Mouse (Mus musculus) natural killer cell, adult 2 months (primary cell): ENCODE results near the gene Tecpr2.
"Not testable (repeated sequence)": the region's sequence is repeated elsewhere in the genome, so short reads cannot be mapped to it uniquely, and the experiment has no call there.

Experiments
- DNase-seq, 2 experiments: peaks; one replicate each; pipeline ENCODE4 v3.0.0; 2022; ENCODE audit warnings: low spot score in 2 of 2

Tecpr2 gene

DNA sequence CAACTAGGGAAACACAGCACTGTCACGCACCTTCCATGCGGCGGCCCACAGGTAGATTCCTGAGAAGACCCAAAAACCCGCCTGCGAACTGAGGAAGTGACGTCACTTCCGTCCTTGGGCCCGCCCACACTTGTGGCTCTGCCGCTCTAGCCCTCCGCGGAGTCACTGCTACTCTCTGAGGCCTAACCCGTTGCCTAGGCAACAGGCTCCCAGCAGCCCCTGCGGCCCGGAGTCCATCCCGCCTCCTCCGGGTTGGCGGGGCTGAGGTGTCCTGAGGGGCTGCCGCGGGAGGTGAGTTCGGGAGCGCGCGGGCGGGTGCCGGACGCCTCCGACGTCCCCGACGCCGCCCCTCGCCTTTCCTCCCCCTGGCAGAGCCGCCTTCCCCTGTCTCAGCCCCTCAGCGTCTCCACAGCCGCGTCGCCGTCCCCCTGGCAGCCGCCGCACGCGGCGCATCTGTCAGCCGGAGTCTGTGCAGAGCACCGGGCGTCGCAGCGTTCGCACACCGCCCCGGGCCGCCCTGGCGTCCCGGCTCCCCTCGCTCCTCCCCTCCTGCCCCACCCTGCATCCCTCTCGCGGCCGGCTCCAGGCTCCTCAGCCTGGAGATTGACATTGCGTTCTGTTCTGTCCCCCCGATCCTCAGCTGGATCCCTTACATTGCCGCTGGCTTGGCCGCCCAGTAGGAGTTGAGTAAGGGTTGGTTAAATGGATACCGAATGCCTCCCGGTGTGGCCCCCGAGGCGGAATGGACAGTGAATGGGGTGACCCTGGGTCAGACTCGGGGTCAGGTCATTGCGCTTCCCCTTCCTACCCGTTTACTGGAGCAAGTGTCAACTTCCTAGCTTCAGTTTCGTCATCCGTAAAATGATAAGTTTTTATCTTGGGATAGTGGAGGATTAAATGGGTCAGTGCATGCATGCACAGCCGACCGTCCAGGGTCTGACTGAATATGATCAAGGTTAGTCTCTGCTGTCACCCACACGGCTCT, at the start of gene Tecpr2, which contains the start of gene Cinp:
Gene Tecpr2 (plus strand): TSS at position 229 of the 985 bp plus-strand sequence.
Gene Cinp (minus strand): TSS at position 110 of the 985 bp plus-strand sequence.
- peak; percentile 95 to 96 for DNase-seq

DNA sequence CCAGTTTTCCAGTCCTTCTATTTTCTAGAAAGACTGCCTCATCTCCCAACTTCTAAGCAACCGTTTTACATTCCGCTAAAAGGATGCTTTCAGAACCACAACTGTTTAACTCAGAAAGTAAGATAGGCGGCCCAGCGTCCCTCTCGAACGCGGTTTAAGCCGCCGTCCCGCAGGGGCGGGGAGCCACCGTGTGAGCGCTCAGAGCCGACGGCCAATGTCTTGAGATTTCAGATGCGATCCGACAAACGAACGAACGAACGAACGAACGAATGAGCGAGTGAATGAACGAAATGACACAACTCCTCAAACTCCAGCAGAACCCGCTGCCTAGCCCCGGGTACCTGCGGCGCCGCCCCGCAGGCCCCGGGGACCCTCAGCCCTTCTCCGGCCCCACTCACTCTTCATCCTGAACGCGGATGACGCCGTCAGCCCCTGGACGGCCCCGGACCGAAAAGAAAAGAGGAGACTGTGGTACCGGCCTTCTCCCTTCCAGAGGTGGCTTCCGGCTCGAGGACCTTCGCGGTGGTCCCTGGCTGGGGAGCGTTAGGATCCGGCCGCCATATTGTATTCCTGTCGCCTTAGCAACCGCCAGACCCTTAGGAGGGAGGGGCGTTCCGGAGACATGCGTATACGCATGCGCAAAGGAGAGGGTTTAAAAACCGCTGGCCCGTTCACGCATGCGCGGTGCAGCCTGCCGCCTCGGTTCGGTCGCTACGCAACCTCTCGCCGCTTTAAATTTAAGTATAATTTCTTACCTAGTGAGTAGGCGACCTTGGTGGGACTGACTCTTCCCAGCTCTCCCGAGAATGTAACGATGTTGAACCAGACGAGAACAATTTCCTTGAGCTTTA, 48.5 kb upstream of the Tecpr2 start, which contains the start of gene Mok:
Gene Mok (minus strand): TSS at position 592 of the 851 bp plus-strand sequence.
- DNase-seq: peak; percentile 94 to 95

DNA sequence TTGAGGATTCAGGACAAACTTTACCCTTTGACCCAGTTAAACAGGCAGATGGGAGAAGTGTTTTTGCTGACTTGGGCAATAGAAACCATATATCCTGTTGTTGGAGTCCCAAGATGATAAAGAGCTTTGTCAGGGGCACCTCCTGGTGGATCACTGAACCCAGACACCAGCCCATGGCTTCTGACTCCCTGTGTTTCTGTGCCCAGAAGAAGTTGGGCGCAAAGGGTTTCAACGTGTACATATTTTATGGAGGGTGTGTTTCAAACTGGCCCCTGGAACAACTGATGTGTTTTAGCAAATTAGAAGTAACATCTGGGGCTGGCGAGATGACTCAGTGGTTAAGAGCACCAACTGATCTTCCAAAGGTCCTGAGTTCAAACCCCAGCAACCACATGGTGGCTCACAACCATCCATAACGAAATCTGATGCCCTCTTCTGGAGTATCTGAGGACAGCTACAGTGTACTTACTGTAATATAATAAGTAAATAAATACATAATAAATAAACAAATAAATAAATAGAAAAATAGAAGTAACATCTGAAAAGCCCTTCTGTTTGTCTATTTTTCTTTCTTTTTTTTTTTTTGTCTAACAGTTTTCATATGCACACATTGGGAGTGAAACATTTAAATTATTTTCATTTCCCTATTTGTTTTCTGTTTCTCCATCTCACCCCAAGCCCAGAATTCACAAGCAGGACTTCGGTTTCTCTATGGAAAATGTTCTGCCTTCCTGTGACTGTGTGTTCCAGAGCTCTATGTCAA, 47.2 kb upstream of the Tecpr2 start:
- no peak for DNase-seq

DNA sequence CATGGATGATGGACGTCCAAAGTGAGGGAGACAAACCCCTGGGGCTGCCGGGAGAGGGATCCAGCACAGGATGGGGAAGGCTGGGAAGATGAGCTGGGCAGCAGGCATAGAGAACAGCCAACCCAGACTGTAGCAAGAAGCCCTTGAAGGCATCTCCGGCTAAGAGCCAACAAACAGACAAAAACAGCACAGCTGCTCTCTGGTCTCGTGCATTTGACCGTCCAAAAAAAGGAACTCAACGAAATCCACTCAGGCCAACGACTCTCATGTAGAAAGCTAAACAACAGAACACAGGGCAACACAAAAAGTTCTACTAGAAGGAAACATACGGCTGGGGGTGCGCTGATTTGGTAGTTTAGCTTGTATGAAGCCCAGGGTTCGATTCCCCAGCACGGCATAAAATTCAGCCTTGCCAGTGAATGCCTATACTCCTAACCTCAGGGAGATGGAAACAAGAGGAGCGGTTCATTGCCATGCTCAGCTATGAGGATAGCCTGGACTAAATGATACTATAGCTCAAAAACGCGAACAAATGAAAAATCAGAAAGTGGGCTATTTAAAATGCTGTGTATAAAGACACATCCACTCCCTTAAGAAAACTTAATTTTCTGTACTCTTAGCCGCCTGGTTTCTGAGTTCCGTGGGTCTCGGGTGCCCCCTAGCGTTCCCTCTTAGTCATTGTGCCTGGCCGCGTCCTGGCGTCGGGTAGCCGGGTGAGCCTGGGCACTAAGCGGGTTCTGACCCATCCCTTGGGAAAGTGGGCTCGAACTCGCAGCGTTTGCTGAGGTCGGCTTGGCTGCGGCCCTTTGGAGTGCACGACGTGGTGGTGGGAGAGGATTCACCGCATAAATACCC, 45.6 kb upstream of the Tecpr2 start:
- peak; percentile 74 to 83 for DNase-seq

DNA sequence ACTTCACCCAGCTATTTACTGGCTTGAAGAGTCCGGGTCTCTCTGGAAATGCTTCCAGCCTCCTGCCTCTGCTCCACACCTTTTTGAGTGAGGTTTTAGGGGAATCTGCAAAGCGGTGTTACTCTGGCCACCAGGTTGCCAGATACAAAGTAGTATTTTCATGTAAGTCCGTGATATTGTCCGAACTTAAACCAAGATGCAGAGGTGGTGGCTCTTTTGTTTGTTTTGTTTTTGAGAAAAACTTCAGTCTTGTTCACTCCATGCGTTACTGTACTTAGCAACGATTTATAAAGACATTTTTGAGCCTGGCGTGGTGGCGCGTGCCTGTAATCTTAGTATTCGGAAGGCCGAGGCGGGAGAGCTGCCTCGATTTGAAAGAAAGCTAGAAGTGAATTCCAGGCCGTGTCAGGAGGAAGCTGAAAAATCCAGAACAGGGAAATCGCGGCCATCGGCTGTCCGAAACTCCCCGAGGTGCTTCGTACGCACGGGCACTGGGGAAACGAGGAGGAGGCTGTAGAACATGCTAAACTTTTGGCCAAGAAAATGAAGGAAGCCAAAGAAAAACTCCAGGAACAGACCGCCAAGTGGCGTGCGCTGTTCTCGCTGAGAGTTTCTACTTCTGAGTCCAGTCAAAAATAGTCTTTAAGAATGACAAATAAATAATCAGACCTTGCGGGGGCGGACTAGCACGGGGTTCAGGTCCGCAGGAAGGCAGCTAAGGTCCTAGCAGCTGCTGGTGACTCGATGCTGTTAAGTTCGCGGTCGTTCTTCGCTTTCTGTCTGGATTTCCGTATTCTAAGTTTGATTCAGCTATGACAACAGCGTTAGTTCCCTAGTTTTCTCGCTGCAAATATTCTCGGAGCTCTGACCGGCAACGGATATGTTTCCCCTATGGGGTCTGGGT, 44.6 kb upstream of the Tecpr2 start:
- peak in 1 of 2 experiments; percentile 8 for DNase-seq

DNA sequence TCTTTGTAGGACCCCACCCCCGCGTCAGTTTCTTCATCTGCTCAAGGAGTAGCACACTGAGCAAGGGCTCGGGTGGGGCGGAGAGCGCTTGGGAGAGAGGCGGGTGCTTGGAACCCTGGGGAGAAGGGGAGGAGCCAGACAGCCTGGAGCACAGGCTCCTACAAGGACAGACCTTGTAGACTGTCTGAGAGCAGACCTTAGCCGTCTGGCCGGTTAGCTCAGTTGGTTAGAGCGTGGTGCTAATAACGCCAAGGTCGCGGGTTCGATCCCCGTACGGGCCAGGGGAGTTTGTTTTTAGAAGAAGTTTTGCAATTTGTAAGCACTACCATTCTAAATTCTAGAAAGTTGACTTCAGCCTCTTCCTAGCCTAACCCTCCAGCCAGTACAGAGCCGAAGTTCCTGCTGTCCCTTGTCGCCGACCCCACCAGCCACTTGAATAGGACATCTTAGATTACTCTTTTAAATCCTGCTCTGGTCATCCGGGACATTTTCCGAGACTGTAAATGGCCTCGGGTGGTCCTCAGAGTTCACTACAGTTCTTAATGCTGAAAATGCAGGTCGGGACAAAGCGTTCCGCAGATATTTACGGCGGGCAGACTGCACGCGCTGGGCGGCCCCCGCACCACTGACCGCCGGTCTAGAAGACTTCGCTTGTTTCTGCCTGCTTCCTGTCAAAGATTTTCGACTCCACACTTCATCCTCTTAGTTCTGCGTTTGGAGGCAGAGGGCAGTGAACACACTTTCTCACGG, 43.8 kb upstream of the Tecpr2 start:
- peak; percentile 32 to 60 for DNase-seq

DNA sequence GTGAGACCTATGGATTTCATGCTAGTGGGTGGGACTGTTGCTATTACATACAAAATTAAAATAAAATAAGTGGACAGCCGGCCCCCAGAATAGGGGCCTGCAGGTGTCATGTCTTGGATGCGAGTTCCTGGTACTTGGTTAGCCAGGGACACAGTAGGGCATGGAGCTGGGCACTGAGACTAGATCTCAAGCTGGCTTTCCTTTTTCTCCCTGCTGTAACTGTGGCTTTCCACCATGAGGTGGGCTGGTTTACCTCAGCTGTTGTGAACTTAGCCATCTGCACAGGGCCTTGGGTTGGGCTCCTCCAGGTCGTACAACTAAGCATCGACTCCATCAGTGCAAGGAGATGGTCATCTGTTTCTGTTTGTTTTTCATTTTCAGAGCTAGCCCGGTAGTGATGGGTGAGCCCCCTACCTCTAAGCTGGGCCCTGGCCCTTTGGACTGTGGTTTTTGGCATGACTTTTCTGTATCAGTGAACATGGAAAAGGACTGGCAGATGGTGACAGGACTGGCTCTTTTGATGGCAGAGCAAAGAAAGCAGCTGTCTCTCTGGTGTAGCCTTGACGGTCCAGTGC, 42.8 kb upstream of the Tecpr2 start:
- DNase-seq: no peak

DNA sequence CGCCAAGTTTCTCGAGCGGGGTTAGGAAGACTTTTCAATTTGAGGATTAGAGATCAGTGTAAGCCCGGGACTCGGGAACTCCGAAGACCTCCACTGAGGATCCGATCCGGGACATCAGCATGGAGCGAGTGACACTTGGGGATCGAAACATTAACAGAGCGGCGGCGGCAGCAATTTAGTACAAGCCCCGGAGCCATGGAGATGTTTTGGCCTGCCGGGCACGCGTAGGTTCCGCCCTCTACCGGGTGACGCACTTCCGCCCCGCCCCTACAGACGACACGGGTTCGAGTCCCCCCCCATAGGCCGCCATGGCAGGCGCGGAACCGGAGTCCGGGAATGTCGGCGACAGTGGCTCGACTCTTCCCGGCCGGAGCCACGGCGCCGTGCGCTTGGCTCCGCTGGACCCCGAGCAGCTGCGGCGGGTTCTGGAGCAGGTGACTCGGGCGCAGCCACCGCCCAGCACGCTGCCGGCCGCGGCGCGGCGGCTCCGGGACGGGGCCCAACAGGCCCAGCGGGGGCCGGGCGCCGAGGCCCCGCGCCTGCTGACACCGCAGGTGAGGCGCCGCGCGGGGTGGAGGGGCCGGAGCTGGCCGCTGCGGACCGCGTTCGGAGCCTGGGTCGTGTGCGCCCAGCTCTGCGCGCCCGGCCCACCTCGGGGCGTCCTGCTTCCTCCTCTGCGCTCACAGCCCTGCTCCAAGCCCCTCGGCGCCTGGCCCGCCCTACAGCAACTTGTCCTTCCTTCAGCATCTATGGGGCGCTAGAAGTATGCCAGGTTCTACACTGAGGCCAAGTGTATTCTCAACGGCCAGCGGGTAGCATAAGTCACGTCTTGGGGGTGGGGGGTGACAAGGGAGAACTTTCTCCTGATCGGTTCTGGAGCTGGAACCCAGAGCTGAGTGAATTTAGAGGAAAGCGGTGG, 38.8 kb upstream of the Tecpr2 start, which contains the start of gene Zfp839:
Gene Zfp839 (plus strand): TSS at position 244 of the 919 bp plus-strand sequence.
- peak; percentile 38 to 71 for DNase-seq

DNA sequence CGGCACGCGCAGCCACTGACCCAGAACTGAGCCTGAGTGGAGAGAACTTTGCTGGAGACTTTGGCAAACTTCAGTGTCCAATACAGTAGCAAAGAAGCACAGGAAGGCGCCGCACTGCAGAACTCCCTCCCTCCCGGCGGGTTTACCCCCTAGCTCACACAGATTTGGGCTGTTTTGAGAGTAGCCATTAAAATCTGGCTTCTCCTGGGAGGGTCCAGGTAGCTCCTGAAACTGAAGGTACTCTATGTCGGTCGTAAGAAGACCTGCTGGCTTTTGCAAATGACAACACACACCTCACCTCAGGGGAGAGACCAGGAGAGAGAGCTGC, 38.2 kb upstream of the Tecpr2 start:
- DNase-seq: no peak

DNA sequence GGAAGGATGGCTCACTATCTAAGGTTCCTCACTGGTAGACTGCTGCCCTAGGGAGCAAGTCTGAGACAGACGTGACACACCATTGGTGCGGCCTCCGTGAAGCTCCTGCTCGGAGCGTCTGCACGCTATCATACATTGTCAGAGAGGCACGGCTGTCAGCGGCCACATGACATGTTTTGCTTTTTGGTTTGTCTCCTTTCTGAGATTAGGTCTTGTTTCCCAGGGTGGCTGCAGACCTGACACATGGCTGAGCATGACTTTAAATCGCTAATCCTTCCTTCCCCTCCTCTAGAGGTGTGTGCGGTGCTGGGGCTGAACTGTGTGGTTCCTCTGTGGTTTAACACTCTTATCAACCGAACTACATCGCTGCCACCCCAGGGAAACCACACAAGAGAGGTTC, 37.6 kb upstream of the Tecpr2 start:
- DNase-seq: peak; percentile 28 to 39

DNA sequence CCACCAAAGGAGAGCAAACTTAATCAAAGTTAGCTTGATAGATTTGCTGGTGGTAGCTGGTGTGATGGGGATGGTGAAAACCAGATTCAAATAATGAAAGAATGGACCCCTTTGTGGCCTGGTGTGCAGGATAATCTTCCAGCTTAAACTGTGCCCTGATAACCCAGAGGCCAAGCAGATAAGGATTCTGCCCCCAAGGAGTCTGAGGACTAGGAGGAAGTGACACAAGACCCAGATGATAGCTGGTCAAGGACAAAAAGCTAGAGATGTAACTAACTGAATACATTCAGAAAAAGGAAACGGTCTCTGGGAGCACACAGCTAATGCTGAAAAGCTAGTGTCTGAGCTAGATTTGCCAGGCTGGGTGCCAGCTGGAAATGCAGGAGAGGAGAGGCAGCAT, 37.1 kb upstream of the Tecpr2 start:
- DNase-seq: no peak

DNA sequence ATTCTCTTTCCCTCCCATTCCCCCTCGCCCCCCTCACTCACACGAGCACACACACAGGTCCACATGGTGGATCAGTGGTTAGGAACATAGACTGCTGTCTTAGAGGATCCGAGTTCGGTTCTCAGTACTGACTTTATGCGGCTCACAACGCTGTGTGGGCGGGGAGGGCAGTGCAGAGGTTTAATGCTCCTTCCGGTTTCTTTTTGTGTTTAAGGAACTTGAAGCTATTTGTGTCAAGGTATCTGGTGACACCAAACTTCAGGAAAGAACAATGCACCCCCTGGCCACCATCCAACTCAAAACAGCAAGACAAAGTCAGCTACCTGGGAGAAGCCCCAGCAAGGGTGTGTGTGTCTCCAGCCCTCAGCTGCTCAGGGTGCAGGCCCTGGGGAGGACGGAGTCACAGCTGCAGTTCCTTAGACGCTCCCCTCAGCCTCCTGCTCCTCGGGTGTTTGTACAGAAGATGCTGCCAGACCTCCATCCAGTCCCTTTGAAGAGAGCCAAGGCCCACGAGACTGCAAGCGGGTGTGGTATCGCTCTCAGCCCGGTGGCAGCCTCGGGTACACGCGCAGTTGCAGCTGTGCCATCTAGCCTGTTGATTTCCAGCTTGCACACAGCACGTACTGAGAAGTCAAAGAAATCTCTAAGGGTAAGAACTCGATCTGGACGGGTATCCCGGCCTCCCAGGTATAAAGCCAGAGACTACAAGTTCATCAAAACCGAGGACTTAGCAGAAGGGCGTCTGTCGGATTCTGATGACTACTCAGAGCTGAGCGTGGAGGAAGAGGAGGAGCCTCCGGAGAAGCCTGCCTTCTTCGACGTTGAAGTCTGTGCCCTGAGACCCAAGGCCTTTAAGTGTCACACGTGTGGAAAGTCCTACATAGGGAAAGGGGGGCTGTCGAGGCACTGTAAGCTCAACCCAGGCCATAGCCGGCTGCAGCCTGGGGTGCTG, 34.0 kb upstream of the Tecpr2 start:
- peak in 1 of 2 experiments; percentile 20 for DNase-seq

DNA sequence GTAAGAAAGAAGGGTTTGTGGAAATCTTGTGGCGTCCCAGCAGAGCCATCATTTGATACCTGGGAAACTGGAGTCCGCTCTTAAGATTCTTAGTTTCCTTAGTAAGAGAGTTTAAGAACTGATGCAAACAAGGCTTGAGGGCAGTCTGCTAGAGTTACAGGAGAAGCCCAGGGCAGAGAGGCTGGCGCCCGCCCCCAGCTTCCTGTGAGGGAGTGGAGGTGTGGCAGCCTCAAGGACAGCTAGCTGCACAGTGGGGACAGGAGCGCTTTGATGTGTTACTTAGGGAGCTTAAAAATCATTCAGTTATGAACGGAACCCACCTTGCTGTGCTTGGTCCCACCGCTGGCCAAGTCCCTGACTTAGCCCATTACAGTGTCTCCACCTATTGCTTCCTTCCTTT, 31.9 kb upstream of the Tecpr2 start:
- peak in 1 of 2 experiments; percentile 21 for DNase-seq

DNA sequence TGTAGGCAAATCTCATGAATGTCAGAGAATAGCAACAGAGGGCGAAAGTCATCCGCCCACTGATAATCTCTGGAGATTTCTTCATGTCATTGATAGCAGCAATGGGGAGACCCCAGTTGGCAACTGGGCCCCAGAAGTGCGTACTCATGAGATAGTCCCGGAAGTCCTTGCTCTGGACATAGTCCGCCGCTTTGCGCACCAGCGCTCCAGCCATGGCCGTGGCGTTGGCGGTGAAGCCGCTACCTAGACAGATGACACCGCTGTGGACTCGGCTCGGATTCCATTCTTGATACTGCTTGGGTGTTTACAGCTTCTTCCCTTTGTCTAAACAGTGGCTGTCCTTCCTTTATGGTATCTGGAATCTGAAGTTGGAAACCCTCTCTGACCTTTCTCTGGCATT, 30.4 kb upstream of the Tecpr2 start:
- not testable (repeated sequence) for DNase-seq

DNA sequence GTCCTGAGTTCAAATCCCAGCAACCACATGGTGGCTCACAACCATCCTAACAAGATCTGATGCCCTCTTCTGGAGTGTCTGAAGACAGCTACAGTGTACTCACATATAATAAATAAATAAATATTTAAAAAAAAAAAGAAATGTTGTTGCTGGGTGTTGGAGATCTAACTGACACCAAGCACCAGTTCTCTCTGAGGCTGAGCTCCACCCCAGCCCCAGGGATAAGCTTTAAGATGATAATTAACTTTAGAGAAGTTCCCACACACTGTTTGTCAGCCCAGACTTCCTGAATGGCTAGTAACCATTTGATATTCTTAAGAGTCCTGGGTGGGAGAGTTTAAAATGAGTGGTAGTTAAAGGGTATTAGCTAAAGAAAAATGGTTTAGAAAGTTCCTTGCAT, 28.8 kb upstream of the Tecpr2 start:
- DNase-seq: no peak

DNA sequence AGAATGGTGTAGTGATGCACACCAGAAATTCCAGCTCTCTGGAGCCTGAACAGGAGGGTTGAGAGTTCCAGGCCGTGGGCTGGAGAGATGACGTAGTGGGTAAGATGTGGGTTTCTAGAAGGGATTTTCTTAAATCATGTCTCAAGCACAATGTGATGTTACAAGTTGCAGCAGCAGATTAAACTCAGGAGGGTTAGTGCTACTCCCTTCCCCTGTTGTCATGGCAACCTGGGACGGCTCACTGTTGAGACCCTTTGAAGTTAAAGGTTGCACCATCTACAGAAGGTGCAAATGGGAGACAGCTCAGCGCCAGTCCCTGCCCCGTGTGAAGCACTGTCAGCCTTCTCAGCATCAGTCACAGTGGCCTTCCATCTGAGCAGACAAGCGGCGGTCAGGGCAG, 27.8 kb upstream of the Tecpr2 start:
- peak; percentile 39 to 47 for DNase-seq
